Mouse (Mus musculus) MEL (cell line): ENCODE data around the gene Amdhd2.

Experiments used
- CHD2 ChIP-seq: IDR thresholded peaks from 2 replicates; pipeline ENCODE4 v1.6.1; 2011; ENCODE audit warnings: low read length, improper control_type of control experiment
- CTCF ChIP-seq, 3 experiments: IDR thresholded peaks in 2 of 3; conservative IDR thresholded peaks in 1 of 3; 2 replicates each; pipeline ENCODE4 v1.5.1; 2011 to 2012; ENCODE audit warnings: low read length in 3 of 3, low read depth in 2 of 3, mild to moderate bottlenecking in 2 of 3, improper control_type of control experiment in 1 of 3, inconsistent platforms in 1 of 3, mixed read lengths in 1 of 3, moderate library complexity in 1 of 3; ENCODE audit not compliant: control insufficient read depth in 1 of 3, insufficient read depth in 1 of 3, poor library complexity in 1 of 3, severe bottlenecking in 1 of 3
- ELF1 ChIP-seq: IDR thresholded peaks from 2 replicates; pipeline ENCODE4 v1.6.1; 2014; ENCODE audit warnings: low read depth, mild to moderate bottlenecking, inconsistent platforms, low read length, improper control_type of control experiment, moderate library complexity
- EP300 ChIP-seq, 2 experiments: IDR thresholded peaks; 2 replicates each; pipeline ENCODE4 v1.6.1; 2011; ENCODE audit warnings: improper control_type of control experiment in 2 of 2, low read length in 2 of 2, low read depth in 1 of 2, mild to moderate bottlenecking in 1 of 2
- ETS1 ChIP-seq: IDR thresholded peaks from 2 replicates; pipeline ENCODE4 v1.6.1; 2012; ENCODE audit warnings: low read depth, mild to moderate bottlenecking, inconsistent platforms, low read length, improper control_type of control experiment, moderate library complexity
- MYB ChIP-seq: IDR thresholded peaks from 2 replicates; pipeline ENCODE4 v1.6.1; 2011; ENCODE audit warnings: mild to moderate bottlenecking, low read depth, low read length, improper control_type of control experiment
- MYC ChIP-seq: IDR thresholded peaks from 2 replicates; pipeline ENCODE4 v1.6.1; 2011; ENCODE audit warnings: low read depth, mild to moderate bottlenecking, low read length, improper control_type of control experiment, moderate library complexity
- POLR2A ChIP-seq, 2 experiments: IDR thresholded peaks; 2 replicates each; pipeline ENCODE4 v1.6.1; 2011 to 2012; ENCODE audit warnings: low read length in 2 of 2, mild to moderate bottlenecking in 2 of 2, control low read depth in 1 of 2, improper control_type of control experiment in 1 of 2, low read depth in 1 of 2, moderate library complexity in 1 of 2; ENCODE audit not compliant: control insufficient read depth in 1 of 2, insufficient read depth in 1 of 2, poor library complexity in 1 of 2
- POLR2AphosphoS2 ChIP-seq: IDR thresholded peaks from 2 replicates; pipeline ENCODE4 v1.6.1; 2011; ENCODE audit warnings: low read length, improper control_type of control experiment
- RAD21 ChIP-seq: IDR thresholded peaks from 2 replicates; pipeline ENCODE4 v1.6.1; 2011; ENCODE audit warnings: mild to moderate bottlenecking, low read depth, low read length, improper control_type of control experiment
- SIN3A ChIP-seq: IDR thresholded peaks from 2 replicates; pipeline ENCODE4 v1.6.1; 2012; ENCODE audit warnings: low read length, improper control_type of control experiment, inconsistent platforms
- USF1 ChIP-seq: IDR thresholded peaks from 2 replicates; pipeline ENCODE4 v1.6.1; 2014; ENCODE audit warnings: low read depth, mild to moderate bottlenecking, inconsistent platforms, low read length, improper control_type of control experiment, moderate library complexity

- TF ChIP-seq ELF1 = no peak
- no peak for TF ChIP-seq EP300 (IDR thresholded peaks at IDR 0.05; ENCODE audit: low read depth in 1 of 2, low read length in 2 of 2)
- TF ChIP-seq ETS1 = no peak
- no peak for TF ChIP-seq MYB
- no peak for TF ChIP-seq USF1
- no peak for TF ChIP-seq MYC
- TF ChIP-seq POLR2A (IDR thresholded peaks at IDR 0.05; ENCODE audit: control insufficient read depth in 1 of 2, insufficient read depth in 1 of 2, low read depth in 1 of 2, low read length in 2 of 2, poor library complexity in 1 of 2) = no peak
- TF ChIP-seq SIN3A = no peak
- TF ChIP-seq CHD2 = no peak
- no peak for TF ChIP-seq CTCF (IDR thresholded peaks at IDR 0.05 in 2 of 3, conservative IDR thresholded peaks at IDR 0.05 in 1 of 3; ENCODE audit: control insufficient read depth in 1 of 3, insufficient read depth in 1 of 3, low read depth in 2 of 3, low read length in 3 of 3, poor library complexity in 1 of 3, severe bottlenecking in 1 of 3)
- TF ChIP-seq POLR2AphosphoS2 = no peak
- no peak for TF ChIP-seq RAD21
These were observed 7.2 kb downstream of the Amdhd2 start for GRCm38 (mm10) chr17:24156394-24156793.
